8 mouse cellular contexts compared by ENCODE assay signal in genomic region chr13:102898374-102899131, GRCm38 (mm10).
DNase-seq lines count a peak whose midpoint lies in the region; ATAC-seq and TF ChIP-seq lines count a peak whose summit lies in the region.

No protein-coding gene starts in this region.

- 40% methylated on average over 15 of the region's 15 CpGs for WGBS in embryonic facial prominence, embryonic 15.5 days
- WGBS in limb, embryonic 14.5 days = 38% methylated on average over 15 of the region's 15 CpGs
- WGBS in small intestine, adult 2 months = 21% methylated on average over 15 of the region's 15 CpGs

- no peaks in the 10 kb centered on the region for H3K36me3 ChIP-seq in embryonic facial prominence, embryonic 15.5 days
- H3K36me3 ChIP-seq in limb, embryonic 14.5 days (ENCODE audit: control insufficient read depth, insufficient read depth, low read length) = no peaks in the 10 kb centered on the region
- no peaks in the 10 kb centered on the region for H3K36me3 ChIP-seq in small intestine, adult 2 months (ENCODE audit: control insufficient read depth, insufficient read depth, low read length)

- peaks cover 54% of the 10 kb centered on the region for H3K4me1 ChIP-seq in embryonic facial prominence, embryonic 15.5 days
- H3K4me1 ChIP-seq in limb, embryonic 14.5 days (ENCODE audit: control insufficient read depth, insufficient read depth, low read length) = peaks cover 33% of the 10 kb centered on the region
- H3K4me1 ChIP-seq in small intestine, adult 2 months (ENCODE audit: control insufficient read depth, insufficient read depth, insufficient read length, low read length) = peaks cover 37% of the 10 kb centered on the region

- intact Hi-C loops in heart, postnatal 14 days (cut with DNase I) = no loop called here

- TF ChIP-seq CTCF in small intestine, adult 2 months (IDR thresholded peaks at IDR 0.05; ENCODE audit: extremely low read depth, insufficient read length, insufficient replicate concordance, low read depth, low read length) = no peak

- H3K4me2 ChIP-seq in embryonic facial prominence, embryonic 15.5 days (replicated peaks) = no peak overlapping the region
- H3K4me2 ChIP-seq in limb, embryonic 14.5 days (replicated peaks; ENCODE audit: low read depth, low read length, severe bottlenecking) = no peak overlapping the region

- peak; percentile 52 for ATAC-seq in embryonic facial prominence, embryonic 15.5 days (ENCODE audit: insufficient number of reproducible peaks, low FRiP score, low TSS enrichment, low read depth)
- peak; percentile 38; the same call in 1 of the 2 replicates for ATAC-seq in limb, embryonic 14.5 days (ENCODE audit: low FRiP score, low read depth)

- H3K27ac ChIP-seq in embryonic facial prominence, embryonic 15.5 days (replicated peaks) = peak overlapping the region; percentile 80
- H3K27ac ChIP-seq in limb, embryonic 14.5 days (replicated peaks; ENCODE audit: low read depth, low read length) = no peak overlapping the region
- peak overlapping the region; percentile 95 for H3K27ac ChIP-seq in small intestine, adult 2 months (ENCODE audit: insufficient read depth, low read depth, low read length)

- H3K4me3 ChIP-seq in embryonic facial prominence, embryonic 15.5 days (replicated peaks) = no peak overlapping the region
- no peak overlapping the region for H3K4me3 ChIP-seq in limb, embryonic 14.5 days (replicated peaks; ENCODE audit: low read length)
- H3K4me3 ChIP-seq in small intestine, adult 2 months (ENCODE audit: low read depth, low read length) = peak overlapping the region; percentile 31

- TF ChIP-seq POLR2A in limb, embryonic 14.5 days (IDR thresholded peaks at IDR 0.05; ENCODE audit: borderline replicate concordance, extremely low read depth, insufficient read depth, insufficient read length) = no peak
- 0 out of 2 replicates have a peak, but pooled peaks have one; percentile 3 for TF ChIP-seq POLR2A in small intestine, adult 2 months (IDR thresholded peaks at IDR 0.05; ENCODE audit: low read depth, low read length)

- peak; percentile 31 for DNase-seq in retina, postnatal 1 day
- DNase-seq in retina, embryonic 14.5 days (ENCODE audit: low spot score) = no peak
- DNase-seq in heart, postnatal 14 days = peak; percentile 40 to 47
- no peak for DNase-seq in limb, embryonic 14.5 days (ENCODE audit: low spot score)
- DNase-seq in thymus, postnatal 14 days = no peak
- DNase-seq in left cerebral cortex, adult 8-10 months (ENCODE audit: low spot score in 2 of 2) = no peak

- H3K9me3 ChIP-seq in embryonic facial prominence, embryonic 15.5 days (replicated peaks) = no peaks in the 10 kb centered on the region
- no peaks in the 10 kb centered on the region for H3K9me3 ChIP-seq in limb, embryonic 14.5 days (ENCODE audit: control insufficient read depth, low read length)

- H3K9ac ChIP-seq in embryonic facial prominence, embryonic 15.5 days = no peak overlapping the region
- H3K9ac ChIP-seq in limb, embryonic 14.5 days (ENCODE audit: low read depth, low read length, severe bottlenecking) = no peak overlapping the region

- H3K27me3 ChIP-seq in embryonic facial prominence, embryonic 15.5 days = no peaks in the 10 kb centered on the region
- no peaks in the 10 kb centered on the region for H3K27me3 ChIP-seq in limb, embryonic 14.5 days (ENCODE audit: control insufficient read depth, insufficient read depth, low read length)
- no peaks in the 10 kb centered on the region for H3K27me3 ChIP-seq in small intestine, adult 2 months (ENCODE audit: control insufficient read depth, insufficient read depth, low read length)

Comparison
In these comparisons a context has a peak if more than half of its experiments do, and no peak if none do; other contexts are left out.
1. DNase-seq: peak in retina, postnatal 1 day (single experiment) and heart, postnatal 14 days (2 of 2); none in retina, embryonic 14.5 days (single experiment), limb, embryonic 14.5 days (single experiment), thymus, postnatal 14 days (single experiment) and left cerebral cortex, adult 8-10 months (0 of 2).